Mouse (Mus musculus) stomach, embryonic 15.5 days (tissue): ENCODE measurements around the gene Ahsa2. TPM values are rescaled to one million over a fixed set of nuclear protein-coding genes. Genes with fewer than 3 reads are reported as not detected.
"Not testable (repeated sequence)": the region's sequence is repeated elsewhere in the genome, so short reads cannot be mapped to it uniquely, and the experiment has no call there.

Experiments
- ATAC-seq: fragments of 200-750 bp; cut with Nextera tagmentation; 2 replicates; pipeline ENCODE4 v1.8.0; 2017; ENCODE audit warnings: low read depth, moderate number of reproducible peaks, moderate TSS enrichment; ENCODE audit not compliant: insufficient read depth, low FRiP score
- H3K27ac ChIP-seq: fragments of 300-500 bp; sonication (generic); 2 replicates; pipeline ENCODE4 v1.5.1; 2015; ENCODE audit warnings: mild to moderate bottlenecking, inconsistent platforms
- H3K27me3 ChIP-seq: fragments of 300-500 bp; sonication (generic); replicated peaks from 2 replicates; pipeline ENCODE4 v1.6.1; 2015; ENCODE audit warnings: inconsistent platforms
- H3K36me3 ChIP-seq: fragments of 300-500 bp; sonication (generic); 2 replicates; pipeline ENCODE4 v1.6.1; 2015; ENCODE audit warnings: inconsistent platforms
- H3K4me1 ChIP-seq: fragments of 300-500 bp; sonication (generic); 2 replicates; pipeline ENCODE4 v1.6.1; 2015; ENCODE audit warnings: inconsistent platforms
- H3K4me2 ChIP-seq: fragments of 300-500 bp; sonication (generic); 2 replicates; pipeline ENCODE4 v1.6.1; 2015; ENCODE audit warnings: mild to moderate bottlenecking, inconsistent platforms
- H3K4me3 ChIP-seq: fragments of 300-500 bp; sonication (generic); replicated peaks from 2 replicates; pipeline ENCODE4 v1.5.1; 2015; ENCODE audit warnings: inconsistent platforms
- H3K9ac ChIP-seq: fragments of 300-500 bp; sonication (generic); 2 replicates; pipeline ENCODE4 v1.6.1; 2015; ENCODE audit warnings: inconsistent platforms
- H3K9me3 ChIP-seq: fragments of 300-500 bp; sonication (generic); 2 replicates; pipeline ENCODE4 v1.6.1; 2016; ENCODE audit warnings: inconsistent platforms
- WGBS: fragments of 180-500 bp; shearing (Covaris S2); methylation state at CpG from one replicate; pipeline ENCODE4 v1.1.7; 2015; 5-methylcytosine and 5-hydroxymethylcytosine counted together
- microRNA-seq: library from miRNA; unstranded; fragments of <30 nt; microRNA quantifications from one replicate; pipeline ENCODE4, GENCODE M21; 2016
- polyA plus RNA-seq: library from polyadenylated mRNA; unstranded; fragments of >200 nt; fragmentation: Nextera tagmentation; extraction: Ambion mirVana; gene quantifications from 2 replicates; pipeline ENCODE4 v1.2.1, GENCODE M21; 2015

Gene Ahsa2
- polyA plus RNA-seq, 1 experiment from 2014 or later = 65.1 TPM

- Histone ChIP-seq H3K4me2 (no peak overlapping the region), H3K4me1 (peaks cover 12% of the 10 kb centered on the region; the same call in 1 of the 2 replicates), H3K9ac (no peak overlapping the region), H3K27ac (no peak overlapping the region), H3K9me3 (no peaks in the 10 kb centered on the region), H3K27me3 (no peaks in the 10 kb centered on the region), H3K36me3 (peaks cover 38% of the 10 kb centered on the region), H3K4me3 (no peak overlapping the region)
- whole genome bisulfite sequencing = 84% methylated on average over 4 of the region's 4 CpGs
- no peak for ATAC-seq
These were observed 5.6 kb downstream of the Ahsa2 start for GRCm38 (mm10) chr11:23492048-23492790.

- Histone ChIP-seq H3K4me1 (no peaks in the 10 kb centered on the region), H3K9me3 (no peaks in the 10 kb centered on the region), H3K4me2 (no peak overlapping the region), H3K4me3 (no peak overlapping the region), H3K9ac (no peak overlapping the region), H3K36me3 (peaks cover 50% of the 10 kb centered on the region), H3K27me3 (no peaks in the 10 kb centered on the region), H3K27ac (no peak overlapping the region)
- no peak for ATAC-seq
- WGBS = 69% methylated on average over 1 of the region's 1 CpGs
These were observed 7.9 kb downstream of the Ahsa2 start for GRCm38 (mm10) chr11:23489955-23490354.

DNA sequence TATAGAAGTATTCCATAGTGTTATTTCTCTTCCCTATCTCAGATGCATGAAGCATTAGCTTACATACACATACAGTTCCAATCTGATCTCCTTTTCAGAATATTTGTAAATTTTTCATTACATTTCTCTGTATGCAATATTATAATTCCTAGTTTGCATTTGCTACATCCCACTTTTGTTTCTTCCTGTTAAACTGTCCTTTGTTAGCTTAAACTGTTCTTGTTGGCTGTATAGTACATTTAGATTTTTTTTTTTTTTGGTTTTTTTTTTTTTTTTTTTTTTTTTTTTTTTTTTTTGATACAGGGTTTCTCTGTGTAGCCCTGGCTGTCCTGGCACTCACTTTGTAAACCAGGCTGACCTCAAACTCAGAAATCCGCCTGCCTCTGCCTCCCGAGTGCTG, 32.0 kb downstream of the Ahsa2 start:
- not testable (repeated sequence) for H3K4me3 ChIP-seq, H3K4me2 ChIP-seq, H3K27ac ChIP-seq, H3K9ac ChIP-seq, ATAC-seq, H3K9me3 ChIP-seq, H3K27me3 ChIP-seq, H3K4me1 ChIP-seq
- H3K36me3 ChIP-seq = peaks cover 14% of the 10 kb centered on the region
- 96% methylated on average over 2 of the region's 2 CpGs for WGBS

Small RNA genes lying within 50 kb of the gene (microRNA-seq; reads per million reads assigned to microRNA genes)
- gene Gm47279 = not detected

Other genes with a start within 250 kb of the Ahsa2 start
- gene Xpo1, start 242.0 kb downstream of the Ahsa2 start, polyA plus RNA-seq = 78.8 and 89.1 TPM in 2 replicates
- 23.5 and 25.1 TPM in 2 replicates for gene Usp34, start 191.1 kb downstream of the Ahsa2 start, polyA plus RNA-seq
- not detected in 2 replicates for gene 1700093K21Rik, start 23.1 kb upstream of the Ahsa2 start, polyA plus RNA-seq
- 25.5 and 28.6 TPM in 2 replicates for gene 0610010F05Rik, start 135.6 kb upstream of the Ahsa2 start, polyA plus RNA-seq
- 20.1 and 21.3 TPM in 2 replicates for gene Pus10, start 167.6 kb upstream of the Ahsa2 start, polyA plus RNA-seq
- 25.6 and 31.9 TPM in 2 replicates for gene Pex13, start 167.9 kb upstream of the Ahsa2 start, polyA plus RNA-seq